Mouse (Mus musculus) A20 (cell line): ENCODE data around the gene Gm4498.
"Not testable (repeated sequence)": the region's sequence is repeated elsewhere in the genome, so short reads cannot be mapped to it uniquely, and the experiment has no call there.

Experiments used
- DNase-seq: peaks from one replicate; pipeline ENCODE4 v3.0.0-alpha.2; 2011; ENCODE audit warnings: low read depth, low spot score

Gene Gm4498

GRCm38 (mm10) chr7:20233728-20234127, at the start of gene Gm4498:
Gene Gm4498 (minus strand): TSS chr7:20233828.
- not testable (repeated sequence) for DNase-seq

- not testable (repeated sequence) for DNase-seq
Measured at GRCm38 (mm10) chr7:20262734-20263133, 29.1 kb upstream of the Gm4498 start, which contains the start of gene Gm5890. Gene Gm5890 (minus strand): TSS chr7:20262834.

GRCm38 (mm10) chr7:20205507-20205906, 28.1 kb downstream of the Gm4498 start, which contains the start of gene Gm6164:
Gene Gm6164 (minus strand): TSS chr7:20205607.
- DNase-seq: not testable (repeated sequence)

- not testable (repeated sequence) for DNase-seq
Measured at GRCm38 (mm10) chr7:20193410-20193809, 40.2 kb downstream of the Gm4498 start, which contains the start of gene Vmn1r95. Gene Vmn1r95 (plus strand): TSS chr7:20193710.
